Comparison of ENCODE assay signal across 8 mouse cellular contexts in genomic region chr10:43175156-43175601, GRCm38 (mm10). TPM values are rescaled to one million over a fixed set of nuclear protein-coding genes. Genes with fewer than 3 reads are reported as not detected.
DNase-seq lines count a peak whose midpoint lies in the region; ATAC-seq and TF ChIP-seq lines count a peak whose summit lies in the region.

No protein-coding gene starts in this region.

- no peak for DNase-seq in kidney, adult 8-10 months
- peak; percentile 30 for DNase-seq in adrenal gland, postnatal 14 days
- DNase-seq in intestine, embryonic 14.5 days (ENCODE audit: low spot score): no peak
- DNase-seq in midbrain, postnatal 0 days (ENCODE audit: low spot score): peak; percentile 39
- no peak for DNase-seq in spleen, adult 12 weeks (ENCODE audit: low spot score)

- H3K4me3 ChIP-seq in kidney, embryonic 16.5 days (ENCODE audit: low read length): peak overlapping the region; percentile 63
- peak overlapping the region; percentile 76 for H3K4me3 ChIP-seq in embryonic facial prominence, embryonic 15.5 days (replicated peaks)
- H3K4me3 ChIP-seq in intestine, embryonic 14.5 days (ENCODE audit: low read depth, low read length): peak overlapping the region; percentile 73
- H3K4me3 ChIP-seq in midbrain, postnatal 0 days (ENCODE audit: low read depth, low read length): peak overlapping the region; percentile 97

- H3K9ac ChIP-seq in kidney, embryonic 16.5 days (replicated peaks; ENCODE audit: low read length): peak overlapping the region; percentile 68
- H3K9ac ChIP-seq in embryonic facial prominence, embryonic 15.5 days: peak overlapping the region; percentile 66
- peak overlapping the region; percentile 61; the same call in 1 of the 2 replicates for H3K9ac ChIP-seq in intestine, embryonic 14.5 days (ENCODE audit: low read length)
- peak overlapping the region; percentile 91 for H3K9ac ChIP-seq in midbrain, postnatal 0 days (replicated peaks; ENCODE audit: low read length, poor library complexity, severe bottlenecking)

- peaks cover 24% of the 10 kb centered on the region for H3K4me1 ChIP-seq in kidney, embryonic 16.5 days (ENCODE audit: insufficient read depth, low read length)
- peaks cover 24% of the 10 kb centered on the region for H3K4me1 ChIP-seq in embryonic facial prominence, embryonic 15.5 days
- H3K4me1 ChIP-seq in intestine, embryonic 14.5 days (replicated peaks; ENCODE audit: control insufficient read depth, insufficient read depth, low read length): peaks cover 8% of the 10 kb centered on the region; the same call in 1 of the 2 replicates
- H3K4me1 ChIP-seq in midbrain, postnatal 0 days (ENCODE audit: insufficient read depth, low read length): peaks cover 3% of the 10 kb centered on the region; the same call in 1 of the 2 replicates

- peak overlapping the region; percentile 98 for H3K4me2 ChIP-seq in kidney, embryonic 16.5 days (replicated peaks; ENCODE audit: low read depth, low read length)
- peak overlapping the region; percentile 85 for H3K4me2 ChIP-seq in embryonic facial prominence, embryonic 15.5 days (replicated peaks)
- H3K4me2 ChIP-seq in intestine, embryonic 14.5 days (ENCODE audit: low read length): peak overlapping the region; percentile 79
- peak overlapping the region; percentile 88 for H3K4me2 ChIP-seq in midbrain, postnatal 0 days (ENCODE audit: low read depth, low read length, poor library complexity, severe bottlenecking)

- H3K36me3 ChIP-seq in kidney, embryonic 16.5 days (ENCODE audit: insufficient read depth, low read length): no peaks in the 10 kb centered on the region
- H3K36me3 ChIP-seq in embryonic facial prominence, embryonic 15.5 days: no peaks in the 10 kb centered on the region
- no peaks in the 10 kb centered on the region for H3K36me3 ChIP-seq in intestine, embryonic 14.5 days (ENCODE audit: control insufficient read depth, insufficient read depth, low read length)
- no peaks in the 10 kb centered on the region for H3K36me3 ChIP-seq in midbrain, postnatal 0 days (ENCODE audit: insufficient read depth, low read length)

- 2% methylated on average over 18 of the region's 18 CpGs for WGBS in kidney, embryonic 16.5 days
- WGBS in embryonic facial prominence, embryonic 15.5 days: 2% methylated on average over 18 of the region's 18 CpGs
- WGBS in intestine, embryonic 14.5 days: under 1% methylated on average over 18 of the region's 18 CpGs
- WGBS in midbrain, postnatal 0 days: 1% methylated on average over 18 of the region's 18 CpGs

- peak; percentile 25; the same call in 1 of the 2 replicates for ATAC-seq in kidney, embryonic 16.5 days (ENCODE audit: low FRiP score, low TSS enrichment)
- ATAC-seq in embryonic facial prominence, embryonic 15.5 days (ENCODE audit: insufficient number of reproducible peaks, low FRiP score, low TSS enrichment, low read depth): no peak
- ATAC-seq in intestine, embryonic 14.5 days (replicated peaks; ENCODE audit: low FRiP score, low TSS enrichment, low read depth): peak; percentile 14; the same call in 1 of the 2 replicates
- peak; percentile 47 for ATAC-seq in midbrain, postnatal 0 days (ENCODE audit: low FRiP score)
- ATAC-seq in granulocyte monocyte progenitor cell, adult 5-6 weeks (replicated peaks; ENCODE audit: poor library complexity, severe bottlenecking): no peak

- peaks cover 42% of the 10 kb centered on the region for H3K27me3 ChIP-seq in kidney, embryonic 16.5 days (ENCODE audit: insufficient read depth, low read length)
- H3K27me3 ChIP-seq in embryonic facial prominence, embryonic 15.5 days: peaks cover 20% of the 10 kb centered on the region; the same call in 1 of the 2 replicates
- peaks cover 56% of the 10 kb centered on the region for H3K27me3 ChIP-seq in intestine, embryonic 14.5 days (replicated peaks; ENCODE audit: control insufficient read depth, insufficient read depth, low read length)
- H3K27me3 ChIP-seq in midbrain, postnatal 0 days (ENCODE audit: insufficient read depth, low read length): no peaks in the 10 kb centered on the region

- no peaks in the 10 kb centered on the region for H3K9me3 ChIP-seq in kidney, embryonic 16.5 days (ENCODE audit: low read length)
- no peaks in the 10 kb centered on the region for H3K9me3 ChIP-seq in embryonic facial prominence, embryonic 15.5 days (replicated peaks)
- H3K9me3 ChIP-seq in intestine, embryonic 14.5 days (ENCODE audit: control insufficient read depth, low read length): no peaks in the 10 kb centered on the region
- H3K9me3 ChIP-seq in midbrain, postnatal 0 days (ENCODE audit: low read length): no peaks in the 10 kb centered on the region

- H3K27ac ChIP-seq in kidney, embryonic 16.5 days (ENCODE audit: low read length): peak overlapping the region; percentile 53; the same call in 1 of the 2 replicates
- peak overlapping the region; percentile 88 for H3K27ac ChIP-seq in embryonic facial prominence, embryonic 15.5 days (replicated peaks)
- H3K27ac ChIP-seq in intestine, embryonic 14.5 days (ENCODE audit: low read depth): no peak overlapping the region
- peak overlapping the region; percentile 96 for H3K27ac ChIP-seq in midbrain, postnatal 0 days (ENCODE audit: low read depth, low read length)

- no peak for TF ChIP-seq CTCF in midbrain, postnatal 0 days (IDR thresholded peaks at IDR 0.05)

RNA-seq across cellular contexts. Expression of gene 9030612E09Rik, which starts 0.7 kb away (rescaled TPM):
- polyA plus RNA-seq in kidney, embryonic 16.5 days (2015; fragmentation: Nextera tagmentation; extraction: Ambion mirVana): 0.60 and 0.69 TPM in 2 replicates
- total RNA-seq in adrenal gland, postnatal 14 days (2021): 0.19 TPM in 1 of 2 replicates, not detected in the other
- 1.6 and 1.7 TPM in 2 replicates for polyA plus RNA-seq in embryonic facial prominence, embryonic 15.5 days (2015; fragmentation: Nextera tagmentation; extraction: Ambion mirVana)
- polyA plus RNA-seq in intestine, embryonic 14.5 days (2014; fragmentation: Nextera tagmentation; extraction: Ambion mirVana): 0.65 and 0.69 TPM in 2 replicates
- total RNA-seq in midbrain, postnatal 0 days (2014; rRNA removed): 0.93 and 2.5 TPM in 2 replicates
- polyA plus RNA-seq in midbrain, postnatal 0 days (2015; fragmentation: Nextera tagmentation; extraction: Ambion mirVana): 1.5 and 1.6 TPM in 2 replicates
- not detected in 2 replicates for total RNA-seq in granulocyte monocyte progenitor cell, adult 5-6 weeks (2014; fragmentation: Nextera tagmentation)
- total RNA-seq in granulocyte monocyte progenitor cell, adult 5-6 weeks (2017): not detected in 2 replicates

RNA-seq across cellular contexts. Expression of gene Sobp, which starts 0.8 kb away (rescaled TPM):
- 1.1 and 1.5 TPM in 2 replicates for polyA plus RNA-seq in kidney, embryonic 16.5 days (2015; fragmentation: Nextera tagmentation; extraction: Ambion mirVana)
- 4.4 and 4.6 TPM in 2 replicates for total RNA-seq in adrenal gland, postnatal 14 days (2021)
- polyA plus RNA-seq in embryonic facial prominence, embryonic 15.5 days (2015; fragmentation: Nextera tagmentation; extraction: Ambion mirVana): 3.5 and 3.7 TPM in 2 replicates
- polyA plus RNA-seq in intestine, embryonic 14.5 days (2014; fragmentation: Nextera tagmentation; extraction: Ambion mirVana): 1.5 TPM in 2 replicates
- 30.5 and 34.2 TPM in 2 replicates for total RNA-seq in midbrain, postnatal 0 days (2014; rRNA removed)
- polyA plus RNA-seq in midbrain, postnatal 0 days (2015; fragmentation: Nextera tagmentation; extraction: Ambion mirVana): 14.0 and 17.0 TPM in 2 replicates
- total RNA-seq in granulocyte monocyte progenitor cell, adult 5-6 weeks (2014; fragmentation: Nextera tagmentation): not detected in 2 replicates
- not detected in 2 replicates for total RNA-seq in granulocyte monocyte progenitor cell, adult 5-6 weeks (2017)

RNA-seq across cellular contexts. Expression of gene Pdss2, which starts 46.1 kb away (rescaled TPM):
- polyA plus RNA-seq in kidney, embryonic 16.5 days (2015; fragmentation: Nextera tagmentation; extraction: Ambion mirVana): 16.4 and 18.0 TPM in 2 replicates
- 16.6 and 17.2 TPM in 2 replicates for total RNA-seq in adrenal gland, postnatal 14 days (2021)
- polyA plus RNA-seq in embryonic facial prominence, embryonic 15.5 days (2015; fragmentation: Nextera tagmentation; extraction: Ambion mirVana): 10.2 and 11.2 TPM in 2 replicates
- 12.2 and 13.9 TPM in 2 replicates for polyA plus RNA-seq in intestine, embryonic 14.5 days (2014; fragmentation: Nextera tagmentation; extraction: Ambion mirVana)
- 17.6 and 19.7 TPM in 2 replicates for total RNA-seq in midbrain, postnatal 0 days (2014; rRNA removed)
- 16.6 and 17.6 TPM in 2 replicates for polyA plus RNA-seq in midbrain, postnatal 0 days (2015; fragmentation: Nextera tagmentation; extraction: Ambion mirVana)
- total RNA-seq in granulocyte monocyte progenitor cell, adult 5-6 weeks (2014; fragmentation: Nextera tagmentation): 6.9 and 10.1 TPM in 2 replicates
- total RNA-seq in granulocyte monocyte progenitor cell, adult 5-6 weeks (2017): 13.3 and 22.9 TPM in 2 replicates

Comparison
In these comparisons a context has a peak if more than half of its experiments do, and no peak if none do; other contexts are left out.
1. ATAC-seq: peak in kidney, embryonic 16.5 days (single experiment), intestine, embryonic 14.5 days (single experiment) and midbrain, postnatal 0 days (single experiment); none in embryonic facial prominence, embryonic 15.5 days (single experiment) and granulocyte monocyte progenitor cell, adult 5-6 weeks (single experiment).
2. DNase-seq: peak in adrenal gland, postnatal 14 days (single experiment) and midbrain, postnatal 0 days (single experiment); none in kidney, adult 8-10 months (0 of 2), intestine, embryonic 14.5 days (single experiment) and spleen, adult 12 weeks (single experiment).
3. Peak in every context shown above with its lines, with median percentiles within 50 percentile points of each other: H3K4me2 ChIP-seq, H3K4me3 ChIP-seq and H3K9ac ChIP-seq.